Mouse (Mus musculus): Measurements from ENCODE around the gene Zkscan16. TPM values are rescaled to one million over a fixed set of nuclear protein-coding genes. Genes with fewer than 3 reads are reported as not detected.

Zkscan16 gene
- polyA plus RNA-seq, 1 experiment: 1.1 TPM

- H3K27ac ChIP-seq (ENCODE audit: insufficient read depth, low read length): peak within 1 kb of the TSS; percentile 85
- TF ChIP-seq POLR2A (IDR thresholded peaks at IDR 0.05; ENCODE audit: low read depth, low read length): peak; percentile 79
- no peak for TF ChIP-seq CTCF (IDR thresholded peaks at IDR 0.05; ENCODE audit: borderline replicate concordance, insufficient read depth, low read length)
- H3K4me3 ChIP-seq (ENCODE audit: insufficient read depth, low read length): peak within 1 kb of the TSS; percentile 95
- H3K4me1 ChIP-seq (ENCODE audit: control insufficient read depth, insufficient read depth, low read length): no peaks in the 10 kb centered on the region
These were observed 30.6 kb upstream of the Zkscan16 start, which contains the start of gene Ecpas for GRCm38 (mm10) chr4:58912629-58913335. Gene Ecpas (minus strand): TSS chr4:58912749.

GRCm38 (mm10) chr4:58913336-58914026, 29.9 kb upstream of the Zkscan16 start:
- no peak overlapping the region for H3K4me3 ChIP-seq (ENCODE audit: insufficient read depth, low read length)
- H3K27ac ChIP-seq (ENCODE audit: insufficient read depth, low read length): no peak overlapping the region
- H3K4me1 ChIP-seq (ENCODE audit: control insufficient read depth, insufficient read depth, low read length): no peaks in the 10 kb centered on the region
- TF ChIP-seq POLR2A (IDR thresholded peaks at IDR 0.05; ENCODE audit: low read depth, low read length): no peak
- no peak for TF ChIP-seq CTCF (IDR thresholded peaks at IDR 0.05; ENCODE audit: borderline replicate concordance, insufficient read depth, low read length)

- H3K27ac ChIP-seq (ENCODE audit: insufficient read depth, low read length): no peak overlapping the region
- no peak overlapping the region for H3K4me3 ChIP-seq (ENCODE audit: insufficient read depth, low read length)
- TF ChIP-seq CTCF (IDR thresholded peaks at IDR 0.05; ENCODE audit: borderline replicate concordance, insufficient read depth, low read length) (no peak), POLR2A (IDR thresholded peaks at IDR 0.05; ENCODE audit: low read depth, low read length) (no peak)
These were observed 28.2 kb upstream of the Zkscan16 start for GRCm38 (mm10) chr4:58915081-58915826.

GRCm38 (mm10) chr4:58923933-58924332, 19.5 kb upstream of the Zkscan16 start:
- Histone ChIP-seq H3K27ac (ENCODE audit: insufficient read depth, low read length) (no peak overlapping the region), H3K4me3 (ENCODE audit: insufficient read depth, low read length) (no peak overlapping the region), H3K4me1 (ENCODE audit: control insufficient read depth, insufficient read depth, low read length) (no peaks in the 10 kb centered on the region)
- TF ChIP-seq POLR2A (IDR thresholded peaks at IDR 0.05; ENCODE audit: low read depth, low read length): no peak
- TF ChIP-seq CTCF (IDR thresholded peaks at IDR 0.05; ENCODE audit: borderline replicate concordance, insufficient read depth, low read length): no peak

More at GRCm38 (mm10) chr4:58915081-58915826, 28.2 kb upstream of the Zkscan16 start:
- no peaks in the 10 kb centered on the region for H3K4me1 ChIP-seq (ENCODE audit: control insufficient read depth, insufficient read depth, low read length)

- H3K4me3 ChIP-seq (ENCODE audit: insufficient read depth, low read length): no peak overlapping the region
- H3K27ac ChIP-seq (ENCODE audit: insufficient read depth, low read length): no peak overlapping the region
- TF ChIP-seq POLR2A (IDR thresholded peaks at IDR 0.05; ENCODE audit: low read depth, low read length) (no peak), CTCF (IDR thresholded peaks at IDR 0.05; ENCODE audit: borderline replicate concordance, insufficient read depth, low read length) (no peak)
- no peaks in the 10 kb centered on the region for H3K4me1 ChIP-seq (ENCODE audit: control insufficient read depth, insufficient read depth, low read length)
These were observed 17.8 kb upstream of the Zkscan16 start for GRCm38 (mm10) chr4:58925664-58926063.

GRCm38 (mm10) chr4:58926120-58926519, 17.3 kb upstream of the Zkscan16 start:
- H3K4me3 ChIP-seq (ENCODE audit: insufficient read depth, low read length): no peak overlapping the region
- H3K4me1 ChIP-seq (ENCODE audit: control insufficient read depth, insufficient read depth, low read length): no peaks in the 10 kb centered on the region
- no peak overlapping the region for H3K27ac ChIP-seq (ENCODE audit: insufficient read depth, low read length)
- no peak for TF ChIP-seq POLR2A (IDR thresholded peaks at IDR 0.05; ENCODE audit: low read depth, low read length)
- TF ChIP-seq CTCF (IDR thresholded peaks at IDR 0.05; ENCODE audit: borderline replicate concordance, insufficient read depth, low read length): no peak

GRCm38 (mm10) chr4:58927661-58928060, 15.8 kb upstream of the Zkscan16 start:
- no peaks in the 10 kb centered on the region for H3K4me1 ChIP-seq (ENCODE audit: control insufficient read depth, insufficient read depth, low read length)
- TF ChIP-seq CTCF (IDR thresholded peaks at IDR 0.05; ENCODE audit: borderline replicate concordance, insufficient read depth, low read length) (no peak), POLR2A (IDR thresholded peaks at IDR 0.05; ENCODE audit: low read depth, low read length) (no peak)
- H3K4me3 ChIP-seq (ENCODE audit: insufficient read depth, low read length): no peak overlapping the region
- no peak overlapping the region for H3K27ac ChIP-seq (ENCODE audit: insufficient read depth, low read length)

GRCm38 (mm10) chr4:58932541-58932940, 10.9 kb upstream of the Zkscan16 start:
- Histone ChIP-seq H3K4me3 (ENCODE audit: insufficient read depth, low read length) (no peak overlapping the region), H3K27ac (ENCODE audit: insufficient read depth, low read length) (no peak overlapping the region), H3K4me1 (ENCODE audit: control insufficient read depth, insufficient read depth, low read length) (no peaks in the 10 kb centered on the region)
- TF ChIP-seq CTCF (IDR thresholded peaks at IDR 0.05; ENCODE audit: borderline replicate concordance, insufficient read depth, low read length) (no peak), POLR2A (IDR thresholded peaks at IDR 0.05; ENCODE audit: low read depth, low read length) (no peak)

GRCm38 (mm10) chr4:58934308-58934707, 9.1 kb upstream of the Zkscan16 start:
- no peaks in the 10 kb centered on the region for H3K4me1 ChIP-seq (ENCODE audit: control insufficient read depth, insufficient read depth, low read length)
- no peak overlapping the region for H3K27ac ChIP-seq (ENCODE audit: insufficient read depth, low read length)
- no peak overlapping the region for H3K4me3 ChIP-seq (ENCODE audit: insufficient read depth, low read length)
- TF ChIP-seq CTCF (IDR thresholded peaks at IDR 0.05; ENCODE audit: borderline replicate concordance, insufficient read depth, low read length) (no peak), POLR2A (IDR thresholded peaks at IDR 0.05; ENCODE audit: low read depth, low read length) (no peak)

Measured in embryonic fibroblast, embryonic 13.5 days (primary cell).